Mouse (Mus musculus): ENCODE results near the gene St3gal2. TPM values are rescaled to one million over a fixed set of nuclear protein-coding genes. Genes with fewer than 3 reads are reported as not detected.

The St3gal2 gene
- polyA plus RNA-seq, 1 experiment from 2014 or later, result 25.9 TPM

DNA sequence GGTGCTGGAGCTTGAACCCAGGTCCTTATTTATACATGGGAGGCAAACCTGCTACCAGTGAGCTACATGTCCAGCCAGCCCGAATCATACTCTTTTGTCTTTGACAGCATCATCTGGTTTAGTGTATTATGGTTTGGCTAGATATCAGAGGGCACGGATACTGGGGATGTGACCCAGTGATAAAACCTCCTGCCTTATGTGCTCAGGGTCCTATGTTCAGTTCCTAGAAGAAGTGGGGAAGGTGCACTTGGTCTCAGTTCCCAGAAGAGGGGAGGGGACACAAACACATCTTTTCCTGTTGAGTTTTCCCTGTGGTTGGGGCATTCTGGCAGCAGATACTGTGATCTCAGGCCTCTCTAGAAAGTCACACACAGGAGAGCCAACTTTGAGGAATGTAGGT lies 13.6 kb downstream of the St3gal2 start:
- ATAC-seq, result no peak
- no peaks in the 10 kb centered on the region for H3K36me3 ChIP-seq (ENCODE audit: control insufficient read depth, insufficient read depth, low read length)
- no peak overlapping the region for H3K9ac ChIP-seq (ENCODE audit: low read depth, low read length)
- H3K9me3 ChIP-seq (replicated peaks; ENCODE audit: control insufficient read depth, low read length, poor library complexity, severe bottlenecking), result no peaks in the 10 kb centered on the region
- H3K27me3 ChIP-seq (ENCODE audit: control insufficient read depth, insufficient read depth, low read depth, low read length), result no peaks in the 10 kb centered on the region
- H3K4me1 ChIP-seq (ENCODE audit: control insufficient read depth, insufficient read depth, low read length), result no peaks in the 10 kb centered on the region
- H3K4me2 ChIP-seq (ENCODE audit: low read length), result no peak overlapping the region
- no peak overlapping the region for H3K4me3 ChIP-seq (ENCODE audit: low read depth, low read length)
- WGBS, result 97% methylated on average over 2 of the region's 2 CpGs
- no peak overlapping the region for H3K27ac ChIP-seq (ENCODE audit: low read length)

DNA sequence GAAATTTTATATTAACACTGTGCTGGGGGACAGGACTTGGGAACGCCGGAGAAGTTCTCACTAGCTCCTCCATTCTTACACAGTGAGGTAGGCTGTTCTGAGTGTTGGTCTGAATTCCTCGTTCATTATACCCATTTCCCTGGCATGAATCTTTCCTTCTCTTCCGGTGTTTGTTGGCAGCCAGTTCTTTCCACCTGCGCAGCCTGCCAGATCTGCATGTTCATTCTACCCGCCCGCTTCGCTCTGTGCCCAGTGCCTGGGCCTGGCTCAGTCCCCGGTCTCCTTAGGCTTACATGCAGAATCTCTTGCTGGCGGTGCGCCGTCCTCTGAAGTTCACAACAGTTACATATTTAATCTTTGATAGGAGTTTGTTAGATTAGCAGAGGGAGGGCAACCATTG lies 16.5 kb downstream of the St3gal2 start:
- Histone ChIP-seq H3K36me3 (ENCODE audit: control insufficient read depth, insufficient read depth, low read length) (no peaks in the 10 kb centered on the region), H3K4me2 (ENCODE audit: low read length) (no peak overlapping the region), H3K4me3 (ENCODE audit: low read depth, low read length) (no peak overlapping the region), H3K4me1 (ENCODE audit: control insufficient read depth, insufficient read depth, low read length) (no peaks in the 10 kb centered on the region), H3K27me3 (ENCODE audit: control insufficient read depth, insufficient read depth, low read depth, low read length) (no peaks in the 10 kb centered on the region), H3K9me3 (replicated peaks; ENCODE audit: control insufficient read depth, low read length, poor library complexity, severe bottlenecking) (no peaks in the 10 kb centered on the region), H3K27ac (ENCODE audit: low read length) (no peak overlapping the region), H3K9ac (ENCODE audit: low read depth, low read length) (no peak overlapping the region)
- WGBS, result 96% methylated on average over 12 of the region's 12 CpGs
- no peak for ATAC-seq

DNA sequence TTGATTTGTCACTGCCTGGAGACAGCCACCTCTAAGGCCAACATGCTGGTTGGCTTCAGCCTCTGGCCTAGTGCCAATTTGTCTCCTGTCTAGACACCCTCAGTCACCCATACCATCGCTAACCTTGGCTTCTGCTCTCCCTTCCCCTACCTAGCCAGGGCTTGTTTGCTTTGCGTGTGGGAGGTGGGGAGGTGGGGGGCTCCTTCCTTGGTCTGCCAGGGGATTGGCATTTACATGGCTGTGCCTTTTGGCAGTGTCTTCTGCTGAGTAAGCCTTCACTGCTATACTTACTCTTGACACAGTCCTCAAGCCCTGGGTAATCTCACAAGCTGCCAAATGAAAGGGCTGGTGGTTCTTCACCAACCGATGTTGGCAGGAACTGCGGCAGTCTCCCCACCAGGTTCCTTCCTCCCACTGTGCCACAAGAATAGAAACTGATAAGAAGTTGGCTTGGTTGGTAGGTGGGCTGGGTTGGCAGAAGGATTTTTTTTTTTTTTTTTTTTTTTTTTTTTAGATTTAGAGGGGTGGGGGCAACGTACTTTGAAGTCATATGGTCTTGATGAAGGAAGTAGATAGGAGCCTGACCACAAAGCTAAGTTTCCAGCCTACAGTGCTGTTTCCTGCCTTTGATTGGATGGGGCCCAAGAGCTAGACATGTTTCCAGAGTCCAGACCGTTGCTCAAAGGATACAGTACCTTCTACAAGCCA lies 19.3 kb downstream of the St3gal2 start:
- no peaks in the 10 kb centered on the region for H3K27me3 ChIP-seq (ENCODE audit: control insufficient read depth, insufficient read depth, low read depth, low read length)
- no peak overlapping the region for H3K27ac ChIP-seq (ENCODE audit: low read length)
- no peaks in the 10 kb centered on the region for H3K36me3 ChIP-seq (ENCODE audit: control insufficient read depth, insufficient read depth, low read length)
- WGBS, result 84% methylated on average over 6 of the region's 6 CpGs
- no peaks in the 10 kb centered on the region for H3K9me3 ChIP-seq (replicated peaks; ENCODE audit: control insufficient read depth, low read length, poor library complexity, severe bottlenecking)
- no peaks in the 10 kb centered on the region for H3K4me1 ChIP-seq (ENCODE audit: control insufficient read depth, insufficient read depth, low read length)
- H3K4me2 ChIP-seq (ENCODE audit: low read length), result no peak overlapping the region
- no peak overlapping the region for H3K4me3 ChIP-seq (ENCODE audit: low read depth, low read length)
- no peak overlapping the region for H3K9ac ChIP-seq (ENCODE audit: low read depth, low read length)
- no peak for ATAC-seq

DNA sequence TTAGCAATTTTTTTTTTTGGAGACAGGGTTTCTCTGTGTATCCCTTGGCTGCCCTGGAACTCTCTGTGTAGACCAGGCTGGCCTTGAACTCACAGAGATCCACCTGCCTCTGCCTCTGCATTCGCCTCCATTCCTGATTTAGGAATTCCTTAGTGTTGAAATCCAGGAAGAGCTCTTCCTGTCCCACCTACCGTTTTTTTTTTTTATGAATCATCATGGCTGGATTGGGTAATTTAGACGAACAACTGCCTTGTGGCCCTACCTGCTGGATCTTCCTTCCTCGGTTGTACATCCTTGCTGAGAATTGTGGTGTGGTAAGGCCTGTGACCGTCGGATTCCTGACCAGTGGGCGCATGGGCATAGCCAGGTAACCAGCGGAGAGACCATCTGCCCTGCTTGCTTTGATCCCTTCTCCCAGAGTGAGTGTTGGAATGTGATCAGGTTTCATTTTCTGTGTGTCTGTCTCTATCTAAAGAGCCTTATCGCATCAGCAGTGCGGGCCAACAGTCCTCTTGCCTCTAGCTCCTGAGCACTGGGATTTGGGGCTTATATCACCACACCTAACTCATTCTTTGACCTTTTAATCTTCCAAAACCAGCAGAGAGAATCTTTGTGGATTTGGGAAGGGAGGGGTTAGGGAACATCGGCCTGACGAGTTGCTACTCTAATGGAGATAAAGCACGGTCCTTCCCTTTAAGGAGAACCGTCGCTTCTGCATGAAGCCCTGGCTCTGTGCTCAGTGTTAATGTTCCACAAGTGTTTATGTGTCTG lies 21.1 kb downstream of the St3gal2 start:
- Histone ChIP-seq H3K4me2 (ENCODE audit: low read length) (no peak overlapping the region), H3K36me3 (ENCODE audit: control insufficient read depth, insufficient read depth, low read length) (no peaks in the 10 kb centered on the region), H3K27ac (ENCODE audit: low read length) (no peak overlapping the region), H3K4me3 (ENCODE audit: low read depth, low read length) (no peak overlapping the region), H3K9ac (ENCODE audit: low read depth, low read length) (no peak overlapping the region), H3K4me1 (ENCODE audit: control insufficient read depth, insufficient read depth, low read length) (no peaks in the 10 kb centered on the region), H3K27me3 (ENCODE audit: control insufficient read depth, insufficient read depth, low read depth, low read length) (no peaks in the 10 kb centered on the region), H3K9me3 (replicated peaks; ENCODE audit: control insufficient read depth, low read length, poor library complexity, severe bottlenecking) (no peaks in the 10 kb centered on the region)
- 89% methylated on average over 15 of the region's 15 CpGs for WGBS
- ATAC-seq, result no peak

DNA sequence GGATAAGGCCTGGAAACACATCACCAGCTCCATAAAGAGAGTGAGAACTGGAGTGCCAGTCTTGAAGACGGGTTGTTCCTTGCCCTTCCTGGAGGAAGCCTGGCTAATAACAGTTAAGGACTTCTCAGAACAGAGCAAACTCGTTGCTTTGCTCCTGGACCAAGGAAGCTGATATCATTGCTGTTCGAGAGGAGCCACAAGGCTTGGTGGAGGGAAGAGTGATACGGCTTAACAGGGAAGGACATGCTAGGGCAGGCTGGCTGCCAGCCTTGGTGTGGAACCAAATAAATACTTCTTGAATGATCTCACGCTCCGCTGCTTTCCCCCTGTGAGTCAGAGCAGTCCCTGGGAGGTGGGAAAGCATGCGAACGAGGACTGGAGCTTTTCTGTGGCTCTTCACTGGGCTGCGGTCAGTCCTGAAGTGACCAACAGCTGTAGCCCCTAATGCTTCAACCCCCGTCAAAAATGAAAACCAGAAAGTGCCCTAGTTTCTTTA lies 21.8 kb downstream of the St3gal2 start:
- no peak overlapping the region for H3K27ac ChIP-seq (ENCODE audit: low read length)
- no peaks in the 10 kb centered on the region for H3K27me3 ChIP-seq (ENCODE audit: control insufficient read depth, insufficient read depth, low read depth, low read length)
- 48% methylated on average over 10 of the region's 10 CpGs for WGBS
- H3K9me3 ChIP-seq (replicated peaks; ENCODE audit: control insufficient read depth, low read length, poor library complexity, severe bottlenecking), result no peaks in the 10 kb centered on the region
- H3K36me3 ChIP-seq (ENCODE audit: control insufficient read depth, insufficient read depth, low read length), result no peaks in the 10 kb centered on the region
- no peak overlapping the region for H3K9ac ChIP-seq (ENCODE audit: low read depth, low read length)
- no peak for ATAC-seq
- H3K4me1 ChIP-seq (ENCODE audit: control insufficient read depth, insufficient read depth, low read length), result no peaks in the 10 kb centered on the region
- no peak overlapping the region for H3K4me2 ChIP-seq (ENCODE audit: low read length)
- no peak overlapping the region for H3K4me3 ChIP-seq (ENCODE audit: low read depth, low read length)

DNA sequence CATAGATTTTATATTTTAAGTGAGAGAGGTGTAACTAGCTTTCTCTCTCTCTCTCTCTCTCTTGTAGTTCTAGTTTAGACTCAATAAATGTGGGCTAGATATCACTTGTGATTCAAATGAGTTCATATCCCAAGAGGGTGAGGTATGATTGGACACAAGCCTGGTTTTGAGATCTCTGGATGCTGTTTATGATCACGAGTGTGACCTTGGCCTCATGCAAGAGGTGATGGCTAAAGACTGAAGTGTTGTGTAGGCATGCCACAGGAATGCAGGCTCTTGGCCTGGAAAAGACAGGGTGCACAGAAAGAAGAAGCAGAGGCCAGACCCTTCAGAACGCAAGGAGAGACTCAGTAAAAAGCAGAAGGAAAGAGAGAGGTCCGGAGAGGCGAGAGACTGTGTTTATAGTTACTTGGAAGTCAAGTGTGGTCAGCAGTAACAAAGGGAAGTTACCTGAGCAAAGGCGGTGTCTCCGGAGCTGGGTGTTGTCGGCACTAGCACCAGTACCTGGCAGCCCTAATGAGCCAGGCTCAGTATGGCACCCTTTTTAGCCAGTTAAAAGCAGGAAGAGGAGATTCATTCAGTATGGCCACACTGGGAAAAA lies 24.7 kb downstream of the St3gal2 start:
- WGBS, result 93% methylated on average over 7 of the region's 7 CpGs
- H3K27me3 ChIP-seq (ENCODE audit: control insufficient read depth, insufficient read depth, low read depth, low read length), result no peaks in the 10 kb centered on the region
- no peak for ATAC-seq
- H3K4me1 ChIP-seq (ENCODE audit: control insufficient read depth, insufficient read depth, low read length), result no peaks in the 10 kb centered on the region
- H3K4me3 ChIP-seq (ENCODE audit: low read depth, low read length), result no peak overlapping the region
- H3K4me2 ChIP-seq (ENCODE audit: low read length), result no peak overlapping the region
- H3K9me3 ChIP-seq (replicated peaks; ENCODE audit: control insufficient read depth, low read length, poor library complexity, severe bottlenecking), result no peaks in the 10 kb centered on the region
- no peak overlapping the region for H3K27ac ChIP-seq (ENCODE audit: low read length)
- no peak overlapping the region for H3K9ac ChIP-seq (ENCODE audit: low read depth, low read length)
- H3K36me3 ChIP-seq (ENCODE audit: control insufficient read depth, insufficient read depth, low read length), result no peaks in the 10 kb centered on the region

DNA sequence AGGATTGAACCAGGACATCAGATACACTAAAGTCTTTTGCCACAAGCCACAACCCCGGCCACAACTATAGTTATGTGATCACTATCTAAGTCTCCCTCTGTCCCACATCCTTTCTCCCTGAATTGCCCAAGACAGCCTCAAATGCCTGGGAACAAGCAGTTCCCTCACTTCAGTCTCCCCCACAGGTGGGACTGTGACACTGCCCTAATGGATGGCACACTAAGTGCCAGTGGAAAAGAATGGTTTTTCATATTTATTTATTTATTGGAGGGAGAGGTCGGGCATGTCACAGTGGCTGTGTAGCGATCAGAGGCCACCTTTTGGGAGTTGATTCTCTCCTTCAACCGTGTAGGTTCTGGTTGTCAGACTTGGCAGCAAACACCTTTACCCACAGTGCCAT lies 26.0 kb downstream of the St3gal2 start:
- ATAC-seq, result no peak
- Histone ChIP-seq H3K4me3 (ENCODE audit: low read depth, low read length) (no peak overlapping the region), H3K36me3 (ENCODE audit: control insufficient read depth, insufficient read depth, low read length) (no peaks in the 10 kb centered on the region), H3K9me3 (replicated peaks; ENCODE audit: control insufficient read depth, low read length, poor library complexity, severe bottlenecking) (no peaks in the 10 kb centered on the region), H3K27ac (ENCODE audit: low read length) (no peak overlapping the region), H3K4me1 (ENCODE audit: control insufficient read depth, insufficient read depth, low read length) (no peaks in the 10 kb centered on the region), H3K27me3 (ENCODE audit: control insufficient read depth, insufficient read depth, low read depth, low read length) (no peaks in the 10 kb centered on the region), H3K9ac (ENCODE audit: low read depth, low read length) (no peak overlapping the region), H3K4me2 (ENCODE audit: low read length) (no peak overlapping the region)
- 92% methylated on average over 4 of the region's 4 CpGs for WGBS

DNA sequence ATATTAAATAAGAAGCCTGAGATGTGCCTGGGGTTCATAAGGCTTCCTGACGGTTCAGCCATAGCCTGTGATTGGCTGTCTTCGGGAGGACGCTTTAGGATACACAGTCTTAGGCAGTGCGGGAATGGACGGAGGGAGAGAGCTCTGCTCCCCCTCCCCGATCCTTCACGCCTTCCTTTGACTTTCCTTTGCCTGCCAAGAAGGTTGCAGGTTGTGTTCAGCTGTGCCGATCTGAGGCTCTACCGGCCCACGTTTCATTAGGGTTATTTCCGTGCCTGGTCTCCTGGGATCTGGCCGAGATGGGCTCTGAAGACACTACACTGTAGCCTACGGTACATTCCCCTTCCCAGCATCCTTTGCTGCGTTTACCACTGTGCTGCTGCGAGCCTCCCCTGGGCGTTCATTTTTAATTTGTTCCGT lies 30.4 kb downstream of the St3gal2 start:
- ATAC-seq, result peak; percentile 48; the same call in 1 of the 2 replicates
- Histone ChIP-seq H3K4me1 (ENCODE audit: control insufficient read depth, insufficient read depth, low read length) (no peaks in the 10 kb centered on the region), H3K4me3 (ENCODE audit: low read depth, low read length) (no peak overlapping the region), H3K27ac (ENCODE audit: low read length) (no peak overlapping the region; the same call in none of the 2 replicates), H3K4me2 (ENCODE audit: low read length) (no peak overlapping the region), H3K9ac (ENCODE audit: low read depth, low read length) (no peak overlapping the region), H3K36me3 (ENCODE audit: control insufficient read depth, insufficient read depth, low read length) (no peaks in the 10 kb centered on the region; the same call in 1 of the 2 replicates), H3K27me3 (ENCODE audit: control insufficient read depth, insufficient read depth, low read depth, low read length) (no peaks in the 10 kb centered on the region), H3K9me3 (replicated peaks; ENCODE audit: control insufficient read depth, low read length, poor library complexity, severe bottlenecking) (no peaks in the 10 kb centered on the region)
- 71% methylated on average over 17 of the region's 17 CpGs for WGBS

DNA sequence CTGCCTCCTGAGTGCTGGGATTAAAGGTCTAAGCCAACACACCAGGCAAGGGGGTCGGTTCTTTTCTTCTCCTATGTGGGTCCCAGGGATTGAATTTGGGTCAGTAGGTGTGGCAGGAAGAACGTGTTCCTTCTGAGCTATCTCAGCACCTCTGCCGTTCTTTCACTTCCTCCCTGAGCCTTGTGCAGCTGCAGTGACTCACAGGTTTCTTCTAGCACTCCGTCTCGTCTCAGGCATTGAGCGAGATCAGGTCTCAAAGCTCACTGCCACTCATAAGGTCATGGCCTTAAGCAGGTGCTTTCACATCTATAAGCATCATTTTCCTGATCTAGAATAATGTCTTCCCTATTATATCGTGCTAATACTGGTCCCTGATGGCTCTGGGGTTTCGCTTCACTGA lies 35.1 kb downstream of the St3gal2 start:
- H3K9me3 ChIP-seq (replicated peaks; ENCODE audit: control insufficient read depth, low read length, poor library complexity, severe bottlenecking), result no peaks in the 10 kb centered on the region
- H3K9ac ChIP-seq (ENCODE audit: low read depth, low read length), result no peak overlapping the region
- H3K27ac ChIP-seq (ENCODE audit: low read length), result no peak overlapping the region
- H3K4me2 ChIP-seq (ENCODE audit: low read length), result no peak overlapping the region
- H3K36me3 ChIP-seq (ENCODE audit: control insufficient read depth, insufficient read depth, low read length), result peaks cover 17% of the 10 kb centered on the region
- ATAC-seq, result no peak
- H3K27me3 ChIP-seq (ENCODE audit: control insufficient read depth, insufficient read depth, low read depth, low read length), result no peaks in the 10 kb centered on the region
- 87% methylated on average over 8 of the region's 8 CpGs for WGBS
- no peak overlapping the region for H3K4me3 ChIP-seq (ENCODE audit: low read depth, low read length)
- peaks cover 2% of the 10 kb centered on the region; the same call in 1 of the 2 replicates for H3K4me1 ChIP-seq (ENCODE audit: control insufficient read depth, insufficient read depth, low read length)
